Mouse (Mus musculus) cerebellum, adult 8-10 months (tissue): ENCODE results near the gene Srp54c.
A peak's percentile ranks its signal among the peaks of the same experiment; 100 is the strongest.
"Not testable (repeated sequence)": the region's sequence is repeated elsewhere in the genome, so short reads cannot be mapped to it uniquely, and the experiment has no call there.

Source experiments
- DNase-seq: peaks from one replicate; pipeline ENCODE4 v3.0.0; 2022

The Srp54c gene

DNA sequence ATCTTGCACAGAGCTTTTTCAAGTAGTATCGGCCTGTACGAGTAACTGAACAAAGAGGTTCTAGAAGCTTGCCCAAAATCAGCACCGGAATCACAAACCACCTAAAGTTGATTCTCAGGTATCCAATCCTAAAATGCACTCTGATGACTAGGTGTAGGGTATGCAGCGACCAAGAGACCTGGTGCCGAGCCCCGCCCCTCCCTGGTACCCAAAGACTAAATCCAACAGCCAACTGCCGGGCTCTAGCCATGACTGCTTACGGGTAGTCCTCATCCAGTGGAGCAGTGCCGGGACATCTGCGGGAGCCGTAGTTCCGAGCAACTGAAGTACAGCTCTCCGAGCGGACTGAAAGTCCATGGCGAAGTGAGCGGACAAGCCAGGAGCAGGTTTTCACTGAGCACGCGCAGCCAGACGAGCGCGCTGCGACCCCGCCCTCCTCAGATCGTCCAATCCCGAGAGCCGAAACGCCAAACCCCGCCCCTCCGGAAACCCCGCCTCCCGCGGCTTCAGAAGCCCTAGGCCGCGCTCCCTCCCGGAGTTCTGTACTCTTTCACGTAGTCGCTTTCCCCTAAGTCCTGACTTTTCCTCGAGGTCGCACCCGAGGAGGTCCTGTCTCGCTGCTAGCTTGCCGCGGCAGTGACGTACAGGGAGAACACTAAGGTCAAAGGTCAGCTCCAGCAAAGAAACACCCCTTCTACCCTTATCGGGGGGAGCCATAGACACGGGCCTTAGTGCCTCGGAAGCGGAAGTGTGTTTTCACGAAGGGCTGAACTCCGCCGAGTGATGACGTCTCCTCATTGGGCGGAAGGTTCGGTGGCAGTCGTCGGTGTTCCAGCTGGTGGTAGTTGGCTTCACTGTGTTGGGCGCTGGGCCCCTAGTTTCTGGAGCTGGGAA is at the start of gene Srp54c:
Gene Srp54c, plus strand, starts transcription at position 543 of the 894 bp plus-strand sequence.
- not testable (repeated sequence) for DNase-seq

DNA sequence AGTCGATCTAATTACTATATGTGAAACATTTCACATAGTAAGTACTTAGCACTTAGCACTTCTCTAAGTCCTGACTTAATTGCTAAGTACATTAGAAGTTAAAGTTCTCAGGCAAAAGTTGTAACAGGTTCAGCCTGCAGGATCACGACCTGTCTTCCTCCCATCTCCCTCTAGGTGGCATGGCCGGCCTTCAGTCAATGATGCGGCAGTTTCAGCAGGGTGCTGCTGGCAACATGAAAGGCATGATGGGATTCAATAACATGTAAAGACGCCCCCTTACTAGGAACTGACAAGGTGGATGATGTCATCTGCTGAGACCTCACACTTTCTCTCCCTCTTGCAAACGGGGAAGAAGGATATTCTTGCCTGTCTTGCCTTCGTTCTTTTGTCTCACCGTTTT is 42.3 kb upstream of the Srp54c start:
- not testable (repeated sequence) for DNase-seq

DNA sequence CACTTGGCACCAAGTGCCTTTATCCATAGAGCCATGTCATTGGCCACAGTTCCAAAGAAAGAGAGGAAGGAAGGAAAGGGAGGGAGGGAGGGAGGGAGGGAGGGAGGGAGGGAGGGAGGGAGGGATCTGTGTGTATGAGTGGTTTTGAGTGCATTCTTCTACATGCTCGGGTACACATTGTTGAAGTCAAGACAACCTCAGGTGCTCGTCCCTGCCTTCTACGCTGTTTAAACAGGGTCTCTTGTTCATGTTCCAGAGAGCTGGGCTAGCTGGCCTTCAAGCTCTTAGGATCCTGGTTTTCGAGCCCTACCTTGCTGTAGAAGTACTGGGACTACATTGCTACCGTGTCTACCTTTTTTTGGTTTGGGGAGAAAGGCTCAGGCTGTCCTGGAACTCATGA is 40.8 kb upstream of the Srp54c start:
- DNase-seq = not testable (repeated sequence)

DNA sequence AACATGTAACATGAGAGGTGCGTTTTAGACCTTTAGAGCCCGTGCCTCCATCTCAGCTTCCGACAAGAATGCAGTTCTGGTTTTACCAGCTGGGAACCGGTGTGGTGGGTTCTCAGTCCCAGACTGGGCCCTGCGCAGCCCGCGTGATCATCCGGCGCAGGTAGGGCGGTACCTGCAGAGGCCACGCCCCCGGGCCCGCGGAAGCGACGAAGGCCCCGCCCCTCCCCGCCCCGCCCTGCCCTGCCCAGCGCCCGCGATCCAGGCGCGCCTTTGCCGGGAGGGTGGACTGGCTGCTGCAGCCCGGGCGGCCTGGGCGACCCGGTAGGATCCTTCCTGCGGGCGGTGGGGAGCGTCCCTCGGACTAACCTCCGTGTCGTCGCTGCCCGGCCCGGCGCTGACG is 30.7 kb upstream of the Srp54c start, which contains the start of gene 1700047I17Rik2:
Gene 1700047I17Rik2, plus strand, starts transcription at position 287 of the 400 bp plus-strand sequence.
- DNase-seq = not testable (repeated sequence)

DNA sequence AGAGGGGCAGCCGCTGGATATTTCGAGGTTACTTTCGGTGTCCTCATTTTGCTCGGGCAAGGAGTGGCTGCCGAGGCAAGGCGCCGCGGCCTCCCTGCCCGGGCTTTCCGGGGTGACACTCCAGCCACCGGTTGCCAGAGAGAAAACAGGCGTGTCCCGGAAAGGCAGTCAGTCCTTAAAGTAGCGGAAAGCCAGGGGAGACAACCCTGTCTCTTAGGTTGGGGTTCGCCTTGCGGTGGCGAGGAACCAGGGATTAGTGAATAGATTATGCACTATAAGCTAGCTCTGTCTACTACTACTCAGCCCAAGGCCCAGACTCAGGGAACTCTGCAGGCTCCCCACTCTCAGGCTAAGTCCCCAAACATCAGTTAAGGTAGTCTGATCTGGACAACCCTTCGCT is 30.2 kb upstream of the Srp54c start:
- not testable (repeated sequence) for DNase-seq

DNA sequence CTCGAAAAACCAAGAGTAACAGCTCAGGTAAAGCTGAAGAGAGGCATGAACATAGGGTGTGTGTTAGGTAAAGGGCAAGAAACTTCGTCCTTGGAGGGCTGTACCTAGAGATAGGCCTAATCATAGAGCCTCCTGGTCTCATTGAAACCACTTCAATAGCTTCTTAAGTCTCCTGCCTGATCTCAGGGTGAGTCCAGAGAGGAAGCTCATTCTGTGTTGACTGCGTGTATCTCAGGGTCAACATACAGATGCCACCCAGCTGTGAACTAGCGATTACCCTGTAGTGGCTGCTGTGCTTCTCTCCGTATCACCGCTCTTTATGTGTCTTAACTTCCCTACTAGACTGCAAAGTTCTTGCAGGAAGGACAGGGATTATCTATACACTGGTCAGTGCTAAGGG is 17.0 kb upstream of the Srp54c start:
- not testable (repeated sequence) for DNase-seq

DNA sequence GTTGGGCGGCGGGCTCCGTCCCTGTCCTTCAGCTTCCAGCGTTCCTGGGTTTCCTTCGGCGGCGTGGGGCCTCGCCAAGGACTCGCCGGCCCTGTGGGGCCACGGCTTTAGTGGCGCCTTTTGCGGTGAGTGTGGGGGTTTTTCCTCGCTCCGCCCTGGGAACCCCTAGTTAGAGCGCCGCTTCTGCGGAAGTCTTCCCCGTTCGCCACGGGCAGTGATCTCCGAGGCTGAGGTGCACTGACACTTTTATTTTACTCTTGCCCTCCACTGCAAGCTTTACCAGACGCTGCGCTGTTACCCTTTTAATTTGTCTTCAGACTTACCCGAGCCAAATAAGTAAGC is 523 bp downstream of the Srp54c start:
- not testable (repeated sequence) for DNase-seq

DNA sequence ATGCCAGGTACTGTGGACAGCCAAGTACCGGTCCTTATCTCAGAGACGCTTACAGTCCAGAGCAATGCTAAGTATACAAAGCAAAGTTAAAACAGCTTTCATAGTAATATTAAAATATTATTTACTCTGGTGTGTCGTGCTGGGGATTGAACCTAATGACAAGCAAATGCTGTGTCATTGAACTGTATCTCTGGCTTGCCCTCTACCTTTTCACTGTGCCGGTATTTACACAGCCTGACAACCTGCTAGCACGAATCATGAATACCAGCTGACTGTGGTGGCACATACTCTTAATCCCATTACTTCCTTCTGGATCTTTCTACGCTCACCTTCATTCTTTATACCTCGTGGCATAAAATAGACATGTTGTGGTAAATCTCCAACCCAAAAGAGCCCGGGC is 12.3 kb downstream of the Srp54c start:
- not testable (repeated sequence) for DNase-seq

DNA sequence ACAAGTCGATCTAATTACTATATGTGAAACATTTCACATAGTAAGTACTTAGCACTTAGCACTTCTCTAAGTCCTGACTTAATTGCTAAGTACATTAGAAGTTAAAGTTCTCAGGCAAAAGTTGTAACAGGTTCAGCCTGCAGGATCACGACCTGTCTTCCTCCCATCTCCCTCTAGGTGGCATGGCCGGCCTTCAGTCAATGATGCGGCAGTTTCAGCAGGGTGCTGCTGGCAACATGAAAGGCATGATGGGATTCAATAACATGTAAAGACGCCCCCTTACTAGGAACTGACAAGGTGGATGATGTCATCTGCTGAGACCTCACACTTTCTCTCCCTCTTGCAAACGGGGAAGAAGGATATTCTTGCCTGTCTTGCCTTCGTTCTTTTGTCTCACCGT is 32.0 kb downstream of the Srp54c start:
- DNase-seq = not testable (repeated sequence)

DNA sequence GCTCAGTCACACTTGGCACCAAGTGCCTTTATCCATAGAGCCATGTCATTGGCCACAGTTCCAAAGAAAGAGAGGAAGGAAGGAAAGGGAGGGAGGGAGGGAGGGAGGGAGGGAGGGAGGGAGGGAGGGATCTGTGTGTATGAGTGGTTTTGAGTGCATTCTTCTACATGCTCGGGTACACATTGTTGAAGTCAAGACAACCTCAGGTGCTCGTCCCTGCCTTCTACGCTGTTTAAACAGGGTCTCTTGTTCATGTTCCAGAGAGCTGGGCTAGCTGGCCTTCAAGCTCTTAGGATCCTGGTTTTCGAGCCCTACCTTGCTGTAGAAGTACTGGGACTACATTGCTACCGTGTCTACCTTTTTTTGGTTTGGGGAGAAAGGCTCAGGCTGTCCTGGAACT is 33.4 kb downstream of the Srp54c start:
- not testable (repeated sequence) for DNase-seq

DNA sequence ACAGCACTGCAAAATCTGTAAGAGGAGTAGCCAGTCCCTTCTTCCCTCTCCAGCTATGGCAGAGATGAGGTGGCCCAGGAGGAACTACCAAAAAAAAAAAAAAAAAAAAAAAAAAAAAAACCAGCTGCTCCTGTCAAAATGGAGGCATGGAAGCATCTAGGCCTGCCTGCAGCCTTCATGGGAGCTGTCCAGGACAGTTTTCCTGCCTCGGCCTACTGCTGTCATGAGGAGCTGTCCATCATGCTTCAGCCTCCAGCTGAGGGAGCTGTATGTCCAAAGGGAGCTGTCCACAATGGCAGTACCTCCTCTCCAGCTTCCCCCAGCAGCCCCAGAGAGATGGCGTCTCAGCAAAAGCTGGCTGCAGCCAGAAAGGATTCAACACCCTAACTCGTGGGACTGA is 42.3 kb downstream of the Srp54c start:
- no peak for DNase-seq

DNA sequence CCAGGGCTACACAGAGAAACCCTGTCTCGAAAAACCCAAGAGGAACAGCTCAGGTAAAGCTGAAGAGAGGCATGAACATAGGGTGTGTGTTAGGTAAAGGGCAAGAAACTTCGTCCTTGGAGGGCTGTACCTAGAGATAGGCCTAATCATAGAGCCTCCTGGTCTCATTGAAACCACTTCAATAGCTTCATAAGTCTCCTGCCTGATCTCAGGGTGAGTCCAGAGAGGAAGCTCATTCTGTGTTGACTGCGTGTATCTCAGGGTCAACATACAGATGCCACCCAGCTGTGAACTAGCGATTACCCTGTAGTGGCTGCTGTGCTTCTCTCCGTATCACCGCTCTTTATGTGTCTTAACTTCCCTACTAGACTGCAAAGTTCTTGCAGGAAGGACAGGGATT is 47.6 kb downstream of the Srp54c start:
- not testable (repeated sequence) for DNase-seq

DNA sequence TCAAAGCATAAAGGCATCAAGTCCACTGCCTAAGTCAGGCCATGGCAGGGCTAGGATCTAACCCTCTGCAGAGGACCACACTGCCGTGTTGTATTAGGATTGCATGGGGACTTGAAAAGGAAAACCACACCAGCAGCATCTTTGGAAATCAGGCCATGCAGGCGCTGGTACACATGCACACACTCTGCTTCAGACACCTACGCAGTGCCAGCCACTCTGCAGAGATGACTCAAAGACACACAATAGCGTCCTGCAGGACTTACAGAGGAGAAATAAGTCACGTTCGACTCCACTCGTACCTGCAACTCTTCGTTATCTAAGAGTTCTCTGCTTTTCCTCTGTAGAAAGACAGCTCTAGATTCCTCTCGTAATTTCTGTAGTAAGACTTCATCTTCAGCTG is 68.1 kb downstream of the Srp54c start:
- DNase-seq = no peak

DNA sequence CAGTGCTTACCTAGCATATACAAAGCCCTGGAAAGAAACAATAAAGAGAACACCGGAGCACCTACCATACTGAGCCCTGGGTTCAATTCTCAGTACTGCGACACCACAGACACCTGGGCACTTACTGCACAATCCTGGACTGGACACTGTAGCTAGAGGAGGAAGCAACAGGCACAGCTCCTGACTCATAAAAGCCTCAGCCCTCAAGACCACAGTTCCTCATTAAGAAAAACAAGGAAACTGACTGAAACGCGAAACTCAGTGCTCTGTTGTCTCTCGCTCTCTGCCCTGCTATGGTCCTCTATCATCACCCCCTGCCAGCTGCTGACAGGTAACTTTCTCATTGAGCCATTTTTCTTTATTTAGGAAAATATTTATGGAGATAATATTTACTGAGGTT is 69.4 kb downstream of the Srp54c start, which contains the start of gene 1110008L16Rik:
Gene 1110008L16Rik, plus strand, starts transcription at position 242 of the 400 bp plus-strand sequence.
- DNase-seq = no peak

DNA sequence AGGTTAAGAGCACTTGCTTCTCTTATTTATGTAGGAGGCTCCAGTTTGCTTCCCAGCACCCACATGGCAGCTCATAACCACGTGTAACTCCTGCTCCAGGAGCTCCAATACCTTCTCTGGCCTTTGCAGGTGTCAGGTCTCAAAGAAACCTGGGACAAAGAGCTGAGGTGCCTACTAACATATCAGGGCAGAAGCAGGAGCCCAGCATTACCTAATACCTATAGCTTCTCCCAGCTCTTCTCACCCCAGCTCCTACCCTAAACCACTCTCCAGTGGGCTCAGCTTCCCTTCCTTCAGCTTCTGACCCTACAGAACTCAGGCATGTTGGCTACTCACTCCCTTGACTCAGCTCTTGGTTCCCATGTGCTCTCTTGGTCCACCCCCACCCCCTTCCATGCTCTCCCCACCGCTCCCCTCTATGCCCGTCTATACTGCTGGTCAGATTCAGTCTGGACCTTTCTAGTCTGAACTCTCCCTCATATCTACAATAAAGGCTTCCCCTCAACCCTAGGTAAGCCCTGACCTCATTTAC is 70.9 kb downstream of the Srp54c start:
- no peak for DNase-seq

DNA sequence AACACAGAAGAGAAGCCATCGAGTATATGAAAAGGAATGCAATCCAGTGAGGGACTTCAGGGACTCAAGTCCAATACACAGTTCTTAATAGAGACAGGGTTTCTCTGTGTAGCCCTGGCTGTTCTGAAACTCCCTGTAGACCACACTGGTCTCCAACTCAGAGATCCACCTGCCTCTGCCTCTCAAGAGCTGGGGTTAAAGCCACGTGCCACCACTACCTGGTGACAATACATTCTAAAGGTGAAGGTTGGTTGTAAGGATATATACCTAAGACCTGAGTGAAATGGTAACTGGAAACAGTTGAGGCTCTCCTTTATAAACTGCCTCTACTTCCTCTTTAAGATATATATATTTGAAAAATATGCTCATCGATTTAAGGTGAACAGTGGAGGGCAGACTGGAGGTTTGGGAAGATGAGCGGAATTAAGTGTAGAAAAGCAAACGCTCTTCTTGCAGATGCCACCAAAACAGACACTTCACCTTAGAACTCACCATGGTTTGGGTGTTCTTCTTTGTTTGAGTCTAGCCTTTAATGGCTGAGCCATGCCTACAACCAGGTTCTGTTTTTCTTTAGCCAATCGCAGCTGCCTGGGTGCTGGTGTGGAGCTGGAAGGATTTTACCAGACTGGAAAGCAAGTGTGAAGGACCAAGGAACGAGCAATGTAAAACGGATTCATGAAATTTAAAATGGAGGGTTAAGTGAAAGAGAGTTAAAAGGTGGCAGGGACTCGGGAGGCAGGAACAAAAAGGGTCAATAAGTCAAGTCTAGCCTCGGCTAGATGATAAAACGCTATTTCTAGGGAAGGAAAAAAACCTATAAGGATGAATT is 71.7 kb downstream of the Srp54c start:
- DNase-seq = no peak

DNA sequence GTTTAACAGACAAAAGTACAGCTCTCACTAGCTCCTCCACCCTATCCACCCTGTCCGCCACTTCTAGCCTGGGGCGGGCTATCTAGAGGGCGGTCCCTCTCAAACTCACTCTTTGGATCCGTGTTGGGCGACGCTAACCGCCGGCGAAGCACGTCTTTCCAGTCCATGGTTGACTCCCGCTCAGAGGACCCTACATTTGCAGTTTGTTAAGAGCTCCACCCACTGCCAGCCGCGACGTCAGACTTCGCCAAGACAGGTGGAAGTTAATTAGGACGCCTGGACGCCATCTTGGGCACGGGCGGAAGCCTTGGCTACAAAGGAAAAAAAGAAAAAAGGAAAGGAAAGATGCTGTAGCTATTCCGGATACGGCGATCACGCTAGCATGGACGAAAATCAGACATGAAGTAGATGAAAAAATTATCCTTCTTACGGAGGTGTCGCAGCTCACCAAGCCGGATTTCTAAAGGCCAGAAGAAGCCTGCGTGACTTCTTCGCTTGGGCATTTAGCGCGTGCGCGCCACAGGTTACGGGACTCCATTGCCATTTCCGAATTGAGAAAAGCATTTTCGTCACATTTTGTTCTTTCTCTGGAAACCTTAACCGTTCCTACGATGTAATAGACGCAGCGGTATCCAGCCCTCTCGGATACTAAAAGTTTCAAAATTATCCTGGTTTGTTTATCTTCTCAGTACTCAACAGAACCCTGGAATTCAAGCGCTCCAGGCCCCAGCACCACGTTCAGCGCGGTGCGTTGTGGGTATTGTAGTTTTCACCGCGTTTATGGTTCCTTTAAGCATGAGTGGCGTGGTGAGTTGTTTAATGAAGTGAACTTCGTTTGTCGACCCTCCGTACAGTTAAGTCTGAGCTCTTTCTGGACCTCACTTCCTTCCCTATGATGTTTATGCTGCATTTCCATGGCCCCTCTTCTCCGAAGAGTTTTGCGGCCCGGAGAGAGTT is 72.8 kb downstream of the Srp54c start, which contains the start of gene Ppp2r3c:
Gene Ppp2r3c, minus strand, starts transcription at position 514 of the 957 bp plus-strand sequence.
- DNase-seq = peak; percentile 86

DNA sequence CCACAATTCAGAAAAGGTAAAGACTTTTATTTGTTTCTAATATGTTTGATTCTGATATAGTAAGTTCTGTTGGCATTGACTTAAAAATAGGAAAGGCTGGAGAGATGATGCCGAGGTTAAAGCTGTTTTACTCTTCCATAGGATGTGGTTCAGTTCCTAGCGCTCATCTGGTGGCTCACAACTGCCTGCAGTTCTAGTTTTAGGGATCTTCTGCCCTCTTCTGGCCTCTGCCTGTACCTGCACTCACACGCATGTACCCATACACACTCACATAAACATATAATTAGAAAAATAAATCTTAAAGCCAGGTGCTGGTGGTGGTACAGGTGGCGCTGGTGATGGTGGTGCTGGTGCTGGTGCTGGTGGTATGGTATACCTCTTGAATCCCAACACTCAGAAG is 76.4 kb downstream of the Srp54c start:
- no peak for DNase-seq

DNA sequence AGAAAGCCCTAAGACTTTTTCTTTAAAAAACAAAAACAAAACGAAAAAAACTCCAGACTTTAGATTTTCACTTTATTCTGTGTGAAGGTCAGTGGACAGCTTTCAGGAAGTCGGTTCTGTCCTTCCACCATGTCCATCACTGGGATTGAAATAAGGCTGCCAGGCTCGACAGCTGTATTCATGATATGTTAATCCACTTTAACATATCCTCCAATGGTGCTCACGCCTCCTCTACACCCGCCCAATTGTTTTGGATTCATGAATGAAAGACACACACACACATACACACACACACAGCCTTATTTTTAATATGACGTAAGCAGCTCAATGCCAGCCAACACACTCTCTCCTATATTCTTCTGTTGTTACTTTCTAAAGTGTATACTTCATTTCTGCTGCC is 77.6 kb downstream of the Srp54c start:
- no peak for DNase-seq

DNA sequence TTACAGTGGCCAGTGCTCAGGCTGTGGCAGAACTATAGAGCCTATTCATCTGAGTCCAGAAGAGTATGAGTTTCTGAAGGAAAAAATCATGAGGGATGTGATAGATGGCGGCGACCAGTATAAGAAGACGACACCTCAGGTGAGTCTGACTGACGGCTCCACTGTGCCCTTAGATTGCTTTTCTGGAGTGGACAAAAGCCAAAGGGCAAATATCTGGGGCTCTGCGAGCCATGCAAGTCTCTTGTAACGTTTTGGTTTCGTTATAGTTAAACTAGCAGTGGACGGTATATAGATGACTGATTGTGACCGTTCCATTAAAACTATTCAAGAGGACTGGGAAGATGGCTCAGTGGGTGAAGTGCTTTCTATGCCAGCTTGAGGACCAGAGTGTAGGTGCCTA is 78.8 kb downstream of the Srp54c start:
- DNase-seq = no peak

DNA sequence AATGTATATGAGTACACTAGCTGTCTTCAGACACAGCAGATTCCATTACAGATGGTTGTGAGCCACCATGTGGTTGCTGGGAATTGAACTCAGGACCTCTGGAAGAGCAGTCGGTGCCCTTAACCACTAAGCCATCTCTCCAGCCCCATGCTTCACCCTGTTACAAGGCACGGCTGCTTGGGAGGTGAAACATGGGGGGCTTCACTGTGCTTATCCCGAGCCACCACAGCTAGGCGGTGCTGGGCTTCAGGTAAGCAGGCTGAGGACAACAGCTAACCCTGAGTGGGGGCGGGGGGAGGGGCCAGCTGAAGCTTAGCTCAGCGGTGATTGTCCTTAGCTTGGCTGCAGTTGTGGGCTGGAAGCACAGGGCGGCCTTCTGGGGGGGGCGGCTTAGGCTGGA is 79.5 kb downstream of the Srp54c start:
- DNase-seq = no peak

DNA sequence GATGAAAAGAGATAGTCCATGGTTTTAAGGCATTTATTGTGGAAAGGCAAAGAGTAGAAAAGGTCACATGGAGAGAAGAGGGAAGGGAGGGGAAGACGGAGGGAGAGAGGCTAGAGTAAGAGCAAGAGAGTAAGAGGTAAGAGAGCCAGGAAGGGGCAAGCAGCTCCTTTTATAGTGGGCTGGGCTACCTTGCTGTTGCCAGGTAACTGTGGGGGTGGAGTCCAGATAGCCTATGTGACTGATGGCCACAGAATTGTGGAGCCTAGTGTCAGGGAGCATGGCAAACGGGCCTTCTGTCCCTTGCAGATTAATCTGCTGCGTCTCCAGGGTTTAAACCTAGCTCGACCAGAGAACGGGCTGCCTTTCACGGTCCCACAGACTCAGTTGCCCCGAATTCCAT is 81.9 kb downstream of the Srp54c start:
- no peak for DNase-seq
